Mouse (Mus musculus) stomach, postnatal 0 days (tissue): ENCODE results near the gene Samd8.

Experiments
- CTCF ChIP-seq: IDR thresholded peaks from 2 replicates; pipeline ENCODE4 v1.5.1; 2016; ENCODE audit warnings: antibody characterized with exemption, low read depth, mild to moderate bottlenecking, moderate library complexity
- EP300 ChIP-seq: optimal IDR thresholded peaks from 2 replicates; pipeline ENCODE3; 2016; ENCODE audit warnings: antibody characterized with exemption

- no peak for TF ChIP-seq CTCF
- TF ChIP-seq EP300: no peak
Measured at GRCm38 (mm10) chr14:21733131-21733905, 17.0 kb upstream of the Samd8 start.
